Mouse (Mus musculus) thymus, adult 2 months (tissue): ENCODE measurements at regions not wholly inside any gene's neighbourhood (a gene's known extent, or its start where the extent isn't known, plus 50 kb on each side); places are given as distances from the start of the nearest gene placed in this dataset.

Source experiments
- CTCF ChIP-seq: fragments of 200-500 bp; IDR thresholded peaks from 2 replicates; pipeline ENCODE4 v1.5.1; 2012; ENCODE audit warnings: mild to moderate bottlenecking, control low read depth, low read length, moderate library complexity, borderline replicate concordance; ENCODE audit not compliant: control insufficient read depth, poor library complexity, insufficient read depth; ENCODE audit errors: extremely low read depth
- POLR2A ChIP-seq: fragments of 200-500 bp; IDR thresholded peaks from 2 replicates; pipeline ENCODE4 v1.6.1; 2012; ENCODE audit warnings: mild to moderate bottlenecking, low read length, control low read depth, moderate library complexity; ENCODE audit not compliant: control insufficient read depth, poor library complexity, insufficient read depth; ENCODE audit errors: extremely low read depth

DNA sequence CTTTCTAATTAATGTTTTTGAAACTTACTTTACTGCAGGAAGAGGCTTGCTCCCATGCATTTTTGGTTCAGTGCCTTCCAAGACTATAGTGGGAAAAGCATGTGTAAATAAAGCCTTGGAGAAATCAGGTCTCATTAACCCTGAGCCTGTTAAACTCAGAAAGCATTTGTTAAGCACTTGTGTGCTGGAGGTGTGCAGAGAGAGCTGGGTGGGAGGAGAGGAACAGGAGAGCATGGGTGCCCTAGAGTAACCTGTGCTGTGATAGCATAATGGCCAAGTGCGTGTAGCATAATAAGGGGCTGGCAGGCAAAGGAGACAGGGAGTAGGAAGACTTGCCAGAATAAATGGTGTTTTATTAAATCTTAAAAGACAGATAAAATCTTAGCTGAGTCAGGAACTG lies 1160.2 kb upstream of the Gulo start:
- TF ChIP-seq POLR2A (no peak), CTCF (no peak)
